Mouse (Mus musculus): Measurements from ENCODE around the gene Ifna7. TPM values are rescaled to one million over a fixed set of nuclear protein-coding genes. Genes with fewer than 3 reads are reported as not detected.

Ifna7 gene
- polyA plus RNA-seq, 1 experiment from 2014 or later = not detected

DNA sequence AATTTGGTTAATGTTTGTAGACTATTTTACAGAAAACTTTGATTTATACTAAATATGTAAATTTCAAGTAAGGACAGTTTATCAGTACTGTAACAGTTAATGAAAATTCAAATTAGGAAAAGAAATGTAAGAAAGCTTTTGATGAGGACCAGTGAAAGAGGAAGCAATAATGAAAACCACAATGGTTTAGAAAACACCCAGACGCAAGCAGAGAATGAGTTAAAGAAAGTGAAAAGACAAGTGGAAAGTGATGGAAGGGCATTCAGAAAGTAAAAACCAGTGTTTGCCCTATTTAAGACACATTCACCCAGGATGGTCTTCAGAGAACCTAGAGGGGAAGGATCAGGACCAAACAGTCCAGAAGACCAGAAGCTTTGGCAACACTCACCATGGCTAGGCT, 33.7 kb downstream of the Ifna7 start, which contains the start of gene Ifna1:
Ifna1 (plus strand) TSS at position 390 of the 400 bp plus-strand sequence.
- H3K36me3 ChIP-seq (ENCODE audit: poor library complexity, severe bottlenecking) = no peaks in the 10 kb centered on the region
- H3K27me3 ChIP-seq = no peaks in the 10 kb centered on the region
- 48% methylated on average over 1 of the region's 1 CpGs for whole genome bisulfite sequencing
- ATAC-seq = no peak
- no peak within 1 kb of the TSS for H3K4me2 ChIP-seq
- H3K27ac ChIP-seq = no peak within 1 kb of the TSS
- peaks cover 8% of the 10 kb centered on the region for H3K4me1 ChIP-seq
- no peak within 1 kb of the TSS for H3K9ac ChIP-seq
- no peaks in the 10 kb centered on the region for H3K9me3 ChIP-seq (replicated peaks)
- no peak within 1 kb of the TSS for H3K4me3 ChIP-seq

DNA sequence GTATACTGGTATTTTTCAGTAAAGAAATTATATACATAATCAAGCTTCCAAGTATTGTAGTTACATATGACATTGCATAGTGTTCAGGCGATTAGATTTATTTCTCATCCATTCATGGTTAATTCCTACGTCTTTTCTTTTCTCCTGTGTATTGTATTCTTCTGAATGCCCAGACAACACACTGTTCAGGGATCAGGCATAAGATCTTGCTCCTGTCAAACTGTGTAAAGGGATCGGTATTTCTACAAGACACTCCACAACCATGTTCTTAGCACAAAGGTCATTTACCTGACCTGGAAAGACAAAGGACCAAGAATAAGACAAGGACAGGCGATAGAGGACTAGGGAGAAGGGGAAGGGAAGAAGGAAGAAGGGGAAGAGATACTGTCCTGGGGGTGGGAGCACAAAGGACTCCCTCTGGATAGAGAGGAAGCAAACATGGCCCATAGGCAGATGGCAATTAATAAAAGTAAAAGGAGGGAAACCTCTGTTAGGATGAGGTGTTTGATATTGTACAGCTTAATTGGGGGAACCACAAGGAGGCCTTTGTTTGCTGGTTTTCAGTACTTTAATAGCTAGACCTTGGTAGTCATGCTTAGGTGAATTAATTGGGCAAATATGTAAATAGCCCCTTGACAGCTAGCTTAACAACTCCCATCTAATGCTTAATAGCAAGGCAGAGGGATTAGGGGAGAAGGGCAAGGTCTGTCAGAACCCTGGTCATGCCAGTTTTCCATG, 35.2 kb downstream of the Ifna7 start:
- Histone ChIP-seq H3K9me3 (replicated peaks) (no peaks in the 10 kb centered on the region), H3K27ac (peak overlapping the region; percentile 61), H3K9ac (no peak overlapping the region), H3K4me1 (peaks cover 8% of the 10 kb centered on the region), H3K4me3 (no peak overlapping the region), H3K36me3 (ENCODE audit: poor library complexity, severe bottlenecking) (no peaks in the 10 kb centered on the region), H3K27me3 (no peaks in the 10 kb centered on the region), H3K4me2 (no peak overlapping the region)
- 7% methylated on average over 4 of the region's 4 CpGs for WGBS
- ATAC-seq = peak; percentile 88

DNA sequence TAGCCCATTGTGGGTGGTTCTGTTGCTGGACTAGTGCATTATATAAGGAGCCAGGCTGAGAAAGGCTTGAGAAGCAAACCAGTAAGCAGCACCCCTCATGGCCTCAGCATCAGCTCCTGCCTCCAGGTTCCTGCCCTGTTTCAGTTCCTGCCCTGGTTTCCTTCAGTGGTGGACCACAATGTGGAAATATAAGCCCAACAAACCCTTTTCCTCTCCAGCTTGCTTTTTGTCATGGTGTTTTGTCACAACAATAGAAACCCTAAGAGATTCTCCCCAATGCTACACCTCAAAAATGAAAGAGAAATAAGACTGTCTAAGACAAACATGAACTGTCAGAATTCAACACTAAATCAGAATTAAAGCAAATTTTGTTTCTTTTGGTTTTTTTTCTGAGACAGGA, 43.2 kb downstream of the Ifna7 start:
- Histone ChIP-seq H3K4me3 (no peak overlapping the region), H3K9me3 (replicated peaks) (no peaks in the 10 kb centered on the region), H3K4me1 (peaks cover 6% of the 10 kb centered on the region; the same call in 1 of the 2 replicates), H3K27me3 (peaks cover 5% of the 10 kb centered on the region; the same call in 1 of the 2 replicates), H3K4me2 (no peak overlapping the region), H3K27ac (no peak overlapping the region), H3K9ac (no peak overlapping the region), H3K36me3 (ENCODE audit: poor library complexity, severe bottlenecking) (no peaks in the 10 kb centered on the region)
- no peak for ATAC-seq

GRCm38 (mm10) chr4:88863309-88863708, 47.3 kb downstream of the Ifna7 start:
- Histone ChIP-seq H3K36me3 (ENCODE audit: poor library complexity, severe bottlenecking) (no peaks in the 10 kb centered on the region), H3K4me1 (peaks cover 14% of the 10 kb centered on the region), H3K9ac (no peak overlapping the region), H3K4me2 (no peak overlapping the region), H3K9me3 (replicated peaks) (no peaks in the 10 kb centered on the region), H3K4me3 (no peak overlapping the region), H3K27me3 (peaks cover 14% of the 10 kb centered on the region; the same call in 1 of the 2 replicates), H3K27ac (no peak overlapping the region)
- 3% methylated on average over 7 of the region's 7 CpGs for WGBS
- no peak for ATAC-seq

GRCm38 (mm10) chr4:88864599-88864998, 48.6 kb downstream of the Ifna7 start:
- Histone ChIP-seq H3K27me3 (peaks cover 14% of the 10 kb centered on the region; the same call in 1 of the 2 replicates), H3K27ac (no peak overlapping the region), H3K36me3 (ENCODE audit: poor library complexity, severe bottlenecking) (no peaks in the 10 kb centered on the region), H3K4me2 (no peak overlapping the region), H3K4me1 (peaks cover 14% of the 10 kb centered on the region), H3K9me3 (replicated peaks) (no peaks in the 10 kb centered on the region), H3K4me3 (no peak overlapping the region), H3K9ac (no peak overlapping the region)
- no peak for ATAC-seq
- 77% methylated on average over 9 of the region's 9 CpGs for WGBS

DNA sequence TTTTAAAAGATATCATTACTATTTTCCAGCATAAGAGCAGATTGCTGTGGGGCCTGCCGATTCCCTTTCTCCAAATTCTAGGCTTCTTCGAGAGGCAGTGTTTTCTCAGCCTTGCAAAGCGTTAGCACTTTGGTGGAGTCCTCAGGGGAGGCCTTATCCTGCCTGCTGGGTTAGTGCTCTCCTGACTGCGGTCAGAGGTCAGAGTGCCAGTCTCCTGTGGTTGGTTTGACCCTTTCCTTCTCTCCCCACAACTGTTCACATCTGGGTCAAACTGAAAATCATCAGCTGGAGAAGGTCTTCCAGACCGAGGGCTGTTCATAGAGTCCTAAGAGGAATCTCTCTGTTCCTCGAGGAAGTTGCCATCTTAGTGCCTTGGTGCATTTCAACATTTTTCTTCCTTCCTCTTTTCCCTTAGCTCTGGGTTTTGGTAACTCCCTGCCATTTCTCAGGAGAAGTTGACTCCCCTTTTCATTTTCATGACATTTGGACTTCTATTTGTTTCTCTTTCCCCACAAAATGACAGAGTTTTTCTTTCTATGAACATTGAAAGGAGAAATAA, 49.1 kb downstream of the Ifna7 start:
- H3K9me3 ChIP-seq (replicated peaks) = no peaks in the 10 kb centered on the region
- H3K9ac ChIP-seq = no peak overlapping the region
- H3K36me3 ChIP-seq (ENCODE audit: poor library complexity, severe bottlenecking) = no peaks in the 10 kb centered on the region
- H3K27me3 ChIP-seq = peaks cover 14% of the 10 kb centered on the region; the same call in 1 of the 2 replicates
- H3K4me1 ChIP-seq = peaks cover 14% of the 10 kb centered on the region
- H3K27ac ChIP-seq = no peak overlapping the region
- ATAC-seq = no peak
- H3K4me2 ChIP-seq = no peak overlapping the region
- 59% methylated on average over 6 of the region's 6 CpGs for WGBS
- no peak overlapping the region for H3K4me3 ChIP-seq

Other genes starting within 250 kb of the Ifna7 start
- gene Ifna14, start 244.4 kb upstream of the Ifna7 start, polyA plus RNA-seq (2015; fragmentation: Nextera tagmentation; extraction: Ambion mirVana) = not detected in 2 replicates
- gene Ifna9, start 223.8 kb upstream of the Ifna7 start, polyA plus RNA-seq (2015; fragmentation: Nextera tagmentation; extraction: Ambion mirVana) = not detected in 2 replicates
- gene Ifna12, start 212.9 kb upstream of the Ifna7 start, polyA plus RNA-seq (2015; fragmentation: Nextera tagmentation; extraction: Ambion mirVana) = not detected in 2 replicates
- gene C87499, start 181.8 kb upstream of the Ifna7 start, polyA plus RNA-seq (2015; fragmentation: Nextera tagmentation; extraction: Ambion mirVana) = not detected in 2 replicates
- not detected in 2 replicates for gene Ifna13, start 171.8 kb upstream of the Ifna7 start, polyA plus RNA-seq (2015; fragmentation: Nextera tagmentation; extraction: Ambion mirVana)
- gene Ifna16, start 139.3 kb upstream of the Ifna7 start, polyA plus RNA-seq (2015; fragmentation: Nextera tagmentation; extraction: Ambion mirVana) = not detected in 2 replicates
- not detected in 2 replicates for gene Ifna2, start 132.3 kb upstream of the Ifna7 start, polyA plus RNA-seq (2015; fragmentation: Nextera tagmentation; extraction: Ambion mirVana)
- gene Ifnab, start 124.9 kb upstream of the Ifna7 start, polyA plus RNA-seq (2015; fragmentation: Nextera tagmentation; extraction: Ambion mirVana) = not detected in 2 replicates
- 1.1 and 2.1 TPM in 2 replicates for gene Gm26566, start 94.4 kb upstream of the Ifna7 start, polyA plus RNA-seq (2015; fragmentation: Nextera tagmentation; extraction: Ambion mirVana)
- gene Klhl9, start 93.8 kb upstream of the Ifna7 start, polyA plus RNA-seq (2015; fragmentation: Nextera tagmentation; extraction: Ambion mirVana) = 120 and 125 TPM in 2 replicates
- not detected in 2 replicates for gene Gm13271, start 61.4 kb upstream of the Ifna7 start, polyA plus RNA-seq (2015; fragmentation: Nextera tagmentation; extraction: Ambion mirVana)
- 0.17 TPM in 1 of 2 replicates, not detected in the other for gene Gm13283, start 56.1 kb upstream of the Ifna7 start, polyA plus RNA-seq (2015; fragmentation: Nextera tagmentation; extraction: Ambion mirVana)
- not detected in 2 replicates for gene Gm13290, start 42.4 kb upstream of the Ifna7 start, polyA plus RNA-seq (2015; fragmentation: Nextera tagmentation; extraction: Ambion mirVana)
- not detected in 2 replicates for gene Gm13289, start 39.3 kb upstream of the Ifna7 start, polyA plus RNA-seq (2015; fragmentation: Nextera tagmentation; extraction: Ambion mirVana)
- not detected in 2 replicates for gene Gm13272, start 36.4 kb upstream of the Ifna7 start, polyA plus RNA-seq (2015; fragmentation: Nextera tagmentation; extraction: Ambion mirVana)
- 0.18 TPM in 1 of 2 replicates, not detected in the other for gene Ifnz, start 34.1 kb upstream of the Ifna7 start, polyA plus RNA-seq (2015; fragmentation: Nextera tagmentation; extraction: Ambion mirVana)
- not detected in 2 replicates for gene Gm13276, start 30.5 kb upstream of the Ifna7 start, polyA plus RNA-seq (2015; fragmentation: Nextera tagmentation; extraction: Ambion mirVana)
- gene Gm13277, start 27.6 kb upstream of the Ifna7 start, polyA plus RNA-seq (2015; fragmentation: Nextera tagmentation; extraction: Ambion mirVana) = not detected in 2 replicates
- not detected in 2 replicates for gene Gm13278, start 24.7 kb upstream of the Ifna7 start, polyA plus RNA-seq (2015; fragmentation: Nextera tagmentation; extraction: Ambion mirVana)
- gene Gm13275, start 21.7 kb upstream of the Ifna7 start, polyA plus RNA-seq (2015; fragmentation: Nextera tagmentation; extraction: Ambion mirVana) = not detected in 2 replicates
- gene Gm13279, start 18.8 kb upstream of the Ifna7 start, polyA plus RNA-seq (2015; fragmentation: Nextera tagmentation; extraction: Ambion mirVana) = not detected in 2 replicates
- 0.43 TPM in 1 of 2 replicates, not detected in the other for gene Gm13285, start 16.6 kb upstream of the Ifna7 start, polyA plus RNA-seq (2015; fragmentation: Nextera tagmentation; extraction: Ambion mirVana)
- not detected in 2 replicates for gene Gm13287, start 13.0 kb upstream of the Ifna7 start, polyA plus RNA-seq (2015; fragmentation: Nextera tagmentation; extraction: Ambion mirVana)
- gene Gm13288, start 10.7 kb upstream of the Ifna7 start, polyA plus RNA-seq (2015; fragmentation: Nextera tagmentation; extraction: Ambion mirVana) = not detected in 2 replicates
- gene Ifna11, start 3.7 kb downstream of the Ifna7 start, polyA plus RNA-seq (2015; fragmentation: Nextera tagmentation; extraction: Ambion mirVana) = not detected in 2 replicates
- not detected in 2 replicates for gene Ifna6, start 11.2 kb downstream of the Ifna7 start, polyA plus RNA-seq (2015; fragmentation: Nextera tagmentation; extraction: Ambion mirVana)
- not detected in 2 replicates for gene Ifna5, start 19.3 kb downstream of the Ifna7 start, polyA plus RNA-seq (2015; fragmentation: Nextera tagmentation; extraction: Ambion mirVana)
- not detected in 2 replicates for gene Ifna4, start 25.6 kb downstream of the Ifna7 start, polyA plus RNA-seq (2015; fragmentation: Nextera tagmentation; extraction: Ambion mirVana)
- not detected in 2 replicates for gene Ifna1, start 33.9 kb downstream of the Ifna7 start, polyA plus RNA-seq (2015; fragmentation: Nextera tagmentation; extraction: Ambion mirVana)
- gene Ifne, start 64.0 kb downstream of the Ifna7 start, polyA plus RNA-seq (2015; fragmentation: Nextera tagmentation; extraction: Ambion mirVana) = not detected in 2 replicates